Mouse (Mus musculus): ENCODE measurements at regions not wholly inside any gene's neighbourhood (a gene's known extent, or its start where the extent isn't known, plus 50 kb on each side); places are given as distances from the start of the nearest gene placed in this dataset.
A peak's percentile ranks its signal among the peaks of the same experiment; 100 is the strongest.

DNA sequence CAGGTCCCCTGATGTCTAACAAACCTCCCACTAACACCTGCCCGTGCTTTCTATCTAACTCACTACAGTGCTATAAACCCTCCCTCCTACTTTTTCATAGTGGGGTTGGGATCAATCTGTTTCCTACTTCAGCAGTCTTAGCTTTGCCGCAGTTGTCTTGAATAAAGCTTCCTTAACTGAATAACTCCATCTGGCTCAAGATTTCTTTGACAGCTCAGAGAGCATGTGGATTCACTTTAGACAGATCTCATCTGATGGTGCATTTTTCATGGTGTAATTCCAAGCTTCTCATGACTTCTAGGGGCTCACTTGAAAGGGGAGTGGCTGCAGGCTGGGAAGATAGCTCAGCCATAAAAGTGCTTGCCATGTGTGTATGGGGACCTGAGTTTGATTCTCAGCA is 313.2 kb upstream of the Dpyd start:
- Histone ChIP-seq H3K4me1 (ENCODE audit: control insufficient read depth, insufficient read depth, low read length) (no peaks in the 10 kb centered on the region), H3K9ac (ENCODE audit: low read depth, low read length) (no peak overlapping the region), H3K36me3 (ENCODE audit: control insufficient read depth, insufficient read depth, low read length) (no peaks in the 10 kb centered on the region), H3K4me3 (ENCODE audit: low read depth, low read length) (no peak overlapping the region), H3K9me3 (ENCODE audit: control insufficient read depth, low read length) (no peaks in the 10 kb centered on the region), H3K27ac (replicated peaks; ENCODE audit: low read depth, low read length) (no peak overlapping the region), H3K27me3 (replicated peaks; ENCODE audit: control insufficient read depth, insufficient read depth, low read length) (no peaks in the 10 kb centered on the region), H3K4me2 (ENCODE audit: low read depth, low read length) (no peak overlapping the region)
- DNase-seq (ENCODE audit: low spot score) (peak; percentile 23), ATAC-seq (ENCODE audit: low read depth) (no peak)
- 44% methylated on average over 2 of the region's 2 CpGs for WGBS

DNA sequence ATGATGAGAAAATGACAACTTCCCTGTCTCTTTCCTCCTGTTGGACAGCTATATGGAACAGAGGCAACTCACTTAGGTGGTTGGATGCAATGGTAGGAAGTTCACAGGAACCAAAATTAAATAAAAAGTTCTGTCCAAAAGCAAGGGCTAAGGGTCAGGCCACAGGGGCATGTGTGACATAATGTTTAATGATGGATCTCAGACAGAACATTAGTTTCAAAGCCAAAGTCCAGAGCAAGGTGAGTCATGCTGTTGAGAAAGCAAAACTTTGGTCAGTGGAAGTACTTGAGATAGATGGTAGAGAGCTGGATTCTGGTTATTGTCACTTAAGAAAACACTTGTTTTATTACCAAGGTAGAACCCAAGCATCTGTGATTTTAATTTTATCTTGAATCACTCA is 286.0 kb upstream of the Dpyd start:
- H3K9ac ChIP-seq (ENCODE audit: low read depth, low read length), result no peak overlapping the region
- DNase-seq (ENCODE audit: low spot score) (no peak), ATAC-seq (ENCODE audit: low read depth) (no peak)
- no peaks in the 10 kb centered on the region for H3K9me3 ChIP-seq (ENCODE audit: control insufficient read depth, low read length)
- H3K4me3 ChIP-seq (ENCODE audit: low read depth, low read length), result no peak overlapping the region
- no peak overlapping the region for H3K27ac ChIP-seq (replicated peaks; ENCODE audit: low read depth, low read length)
- no peak overlapping the region for H3K4me2 ChIP-seq (ENCODE audit: low read depth, low read length)
- H3K4me1 ChIP-seq (ENCODE audit: control insufficient read depth, insufficient read depth, low read length), result no peaks in the 10 kb centered on the region
- no peaks in the 10 kb centered on the region for H3K36me3 ChIP-seq (ENCODE audit: control insufficient read depth, insufficient read depth, low read length)
- no peaks in the 10 kb centered on the region for H3K27me3 ChIP-seq (replicated peaks; ENCODE audit: control insufficient read depth, insufficient read depth, low read length)

DNA sequence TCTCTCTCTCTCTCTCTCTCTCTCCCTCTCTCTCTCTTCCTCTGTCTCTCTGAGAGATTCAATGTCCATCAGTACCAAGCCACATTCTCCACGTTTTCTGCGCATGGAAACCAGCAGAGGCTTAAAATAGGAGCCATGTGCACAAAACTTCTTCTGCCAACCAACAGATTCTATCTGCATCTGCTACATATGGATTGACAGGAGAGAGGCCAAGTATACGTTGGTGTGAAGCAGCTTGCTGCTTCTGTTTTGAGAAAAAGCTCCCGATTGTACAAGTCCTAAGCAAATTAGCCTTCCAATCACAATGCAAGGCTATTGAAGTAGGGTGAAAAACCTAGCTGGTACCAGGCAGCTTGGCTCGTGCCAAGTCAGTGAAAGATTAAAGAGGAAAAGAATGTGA is 283.7 kb upstream of the Dpyd start:
- no peaks in the 10 kb centered on the region for H3K4me1 ChIP-seq (ENCODE audit: control insufficient read depth, insufficient read depth, low read length)
- H3K27me3 ChIP-seq (replicated peaks; ENCODE audit: control insufficient read depth, insufficient read depth, low read length), result no peaks in the 10 kb centered on the region
- DNase-seq (ENCODE audit: low spot score) (no peak), ATAC-seq (ENCODE audit: low read depth) (no peak)
- no peaks in the 10 kb centered on the region for H3K9me3 ChIP-seq (ENCODE audit: control insufficient read depth, low read length)
- H3K36me3 ChIP-seq (ENCODE audit: control insufficient read depth, insufficient read depth, low read length), result no peaks in the 10 kb centered on the region
- H3K9ac ChIP-seq (ENCODE audit: low read depth, low read length), result no peak overlapping the region
- no peak overlapping the region for H3K4me3 ChIP-seq (ENCODE audit: low read depth, low read length)
- H3K4me2 ChIP-seq (ENCODE audit: low read depth, low read length), result no peak overlapping the region
- no peak overlapping the region for H3K27ac ChIP-seq (replicated peaks; ENCODE audit: low read depth, low read length)
- WGBS, result 65% methylated on average over 5 of the region's 5 CpGs

DNA sequence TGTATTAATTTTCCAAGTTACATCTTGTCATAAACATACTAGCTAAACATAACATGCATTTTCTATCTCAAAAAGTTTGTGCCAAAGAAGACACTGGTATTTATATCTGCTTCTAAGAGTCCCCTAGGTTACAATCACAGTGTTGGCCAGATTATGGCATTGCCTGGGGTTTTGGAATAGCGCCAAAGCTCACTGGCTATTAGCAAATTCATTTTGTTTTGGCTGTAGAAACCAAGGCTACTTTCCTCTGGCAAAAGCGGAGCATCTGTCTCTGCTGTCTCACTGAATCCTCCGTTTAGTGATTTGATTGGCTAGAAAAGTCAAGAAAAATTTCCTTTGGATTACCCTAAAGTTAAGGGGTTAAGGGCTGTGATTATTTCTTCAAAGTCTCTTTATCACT is 275.0 kb upstream of the Dpyd start:
- no peak for ATAC-seq (ENCODE audit: low read depth)
- H3K27ac ChIP-seq (replicated peaks; ENCODE audit: low read depth, low read length), result no peak overlapping the region
- no peak overlapping the region for H3K4me2 ChIP-seq (ENCODE audit: low read depth, low read length)

DNA sequence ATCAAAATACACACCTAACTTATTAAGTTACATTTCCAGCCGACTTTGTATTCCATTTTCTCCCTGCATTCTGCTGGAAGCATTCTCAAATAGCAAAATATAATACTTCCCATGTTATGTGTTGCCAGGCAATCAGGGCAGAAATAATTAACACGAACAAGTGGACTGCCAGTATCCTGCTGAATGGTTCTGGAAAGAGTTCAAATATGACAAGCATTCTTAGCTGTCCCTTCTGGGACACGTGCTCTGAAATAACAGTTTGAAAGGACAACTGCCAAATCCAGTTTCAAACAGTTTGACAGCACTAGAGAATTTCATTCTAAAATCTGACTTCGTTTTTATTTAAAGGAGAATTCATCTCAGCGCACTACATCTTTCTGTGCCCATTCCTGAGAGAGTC is 236.8 kb upstream of the Dpyd start:
- H3K27me3 ChIP-seq (replicated peaks; ENCODE audit: control insufficient read depth, insufficient read depth, low read length), result no peaks in the 10 kb centered on the region
- no peak for ATAC-seq (ENCODE audit: low read depth)
- no peak overlapping the region for H3K9ac ChIP-seq (ENCODE audit: low read depth, low read length)
- no peaks in the 10 kb centered on the region; the same call in 1 of the 2 replicates for H3K4me1 ChIP-seq (ENCODE audit: control insufficient read depth, insufficient read depth, low read length)
- DNase-seq (ENCODE audit: low spot score), result peak; percentile 56
- no peaks in the 10 kb centered on the region for H3K36me3 ChIP-seq (ENCODE audit: control insufficient read depth, insufficient read depth, low read length)
- no peak overlapping the region for H3K4me3 ChIP-seq (ENCODE audit: low read depth, low read length)
- H3K27ac ChIP-seq (replicated peaks; ENCODE audit: low read depth, low read length), result no peak overlapping the region
- H3K9me3 ChIP-seq (ENCODE audit: control insufficient read depth, low read length), result no peaks in the 10 kb centered on the region
- H3K4me2 ChIP-seq (ENCODE audit: low read depth, low read length), result no peak overlapping the region
- 46% methylated on average over 5 of the region's 5 CpGs for WGBS

More for the DNA sequence above, 275.0 kb upstream of the Dpyd start:
- Histone ChIP-seq H3K27me3 (replicated peaks; ENCODE audit: control insufficient read depth, insufficient read depth, low read length) (no peaks in the 10 kb centered on the region), H3K9me3 (ENCODE audit: control insufficient read depth, low read length) (no peaks in the 10 kb centered on the region), H3K4me3 (ENCODE audit: low read depth, low read length) (no peak overlapping the region), H3K9ac (ENCODE audit: low read depth, low read length) (no peak overlapping the region), H3K4me1 (ENCODE audit: control insufficient read depth, insufficient read depth, low read length) (no peaks in the 10 kb centered on the region), H3K36me3 (ENCODE audit: control insufficient read depth, insufficient read depth, low read length) (no peaks in the 10 kb centered on the region)
- peak; percentile 15 for DNase-seq (ENCODE audit: low spot score)
- 56% methylated on average over 3 of the region's 3 CpGs for WGBS

DNA sequence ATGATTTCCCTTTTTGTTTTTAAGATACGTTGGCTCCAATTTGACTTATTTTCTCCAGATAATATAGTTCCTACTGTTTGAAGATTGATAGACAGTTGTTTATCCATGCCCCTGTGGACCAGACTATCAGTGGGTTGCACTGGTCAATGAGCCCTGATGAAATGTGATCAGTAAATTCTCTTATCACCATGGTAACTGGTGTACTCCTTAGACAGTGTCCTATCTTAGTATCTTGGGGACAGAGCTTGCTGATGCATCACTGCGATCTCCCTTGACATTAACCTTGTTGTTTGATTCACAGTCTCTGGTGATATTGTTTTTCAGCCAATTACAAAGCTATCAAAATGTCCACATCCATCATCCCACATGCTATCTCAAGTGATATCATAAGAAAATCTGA is 233.7 kb upstream of the Dpyd start:
- Histone ChIP-seq H3K27me3 (replicated peaks; ENCODE audit: control insufficient read depth, insufficient read depth, low read length) (no peaks in the 10 kb centered on the region), H3K4me3 (ENCODE audit: low read depth, low read length) (no peak overlapping the region), H3K9ac (ENCODE audit: low read depth, low read length) (no peak overlapping the region), H3K4me1 (ENCODE audit: control insufficient read depth, insufficient read depth, low read length) (no peaks in the 10 kb centered on the region; the same call in none of the 2 replicates), H3K4me2 (ENCODE audit: low read depth, low read length) (no peak overlapping the region), H3K27ac (replicated peaks; ENCODE audit: low read depth, low read length) (no peak overlapping the region), H3K36me3 (ENCODE audit: control insufficient read depth, insufficient read depth, low read length) (no peaks in the 10 kb centered on the region), H3K9me3 (ENCODE audit: control insufficient read depth, low read length) (no peaks in the 10 kb centered on the region)
- 91% methylated on average over 2 of the region's 2 CpGs for WGBS
- ATAC-seq (ENCODE audit: low read depth) (no peak), DNase-seq (ENCODE audit: low spot score) (no peak)

DNA sequence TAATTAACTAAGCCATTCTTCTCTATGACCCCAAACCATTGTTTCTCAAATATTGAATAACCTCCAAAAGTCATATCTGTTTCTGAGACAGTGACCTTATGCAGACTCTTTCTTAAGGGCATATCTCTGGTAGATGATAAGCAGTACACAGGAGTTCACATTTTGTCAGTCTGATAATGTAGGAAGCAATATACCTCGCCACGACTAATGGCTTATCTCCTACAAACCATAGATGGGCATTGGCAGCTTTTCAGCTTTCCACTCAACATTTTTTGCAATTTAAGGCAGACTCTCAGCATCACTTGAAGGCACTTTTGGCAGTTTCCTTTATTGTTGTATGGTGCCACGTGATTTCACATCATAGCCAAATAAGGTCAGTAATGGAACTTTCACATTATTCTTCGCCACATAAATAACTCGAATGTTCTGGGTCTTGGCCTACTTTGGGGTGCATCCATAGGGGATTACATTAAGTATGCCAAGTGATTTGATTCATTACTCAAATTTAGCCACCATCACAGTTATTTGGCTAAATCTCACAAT is 232.7 kb upstream of the Dpyd start:
- H3K4me2 ChIP-seq (ENCODE audit: low read depth, low read length), result no peak overlapping the region
- H3K27ac ChIP-seq (replicated peaks; ENCODE audit: low read depth, low read length), result no peak overlapping the region
- no peaks in the 10 kb centered on the region for H3K9me3 ChIP-seq (ENCODE audit: control insufficient read depth, low read length)
- no peaks in the 10 kb centered on the region for H3K36me3 ChIP-seq (ENCODE audit: control insufficient read depth, insufficient read depth, low read length)
- WGBS, result 85% methylated on average over 5 of the region's 5 CpGs
- DNase-seq (ENCODE audit: low spot score), result no peak
- H3K27me3 ChIP-seq (replicated peaks; ENCODE audit: control insufficient read depth, insufficient read depth, low read length), result no peaks in the 10 kb centered on the region
- H3K4me1 ChIP-seq (ENCODE audit: control insufficient read depth, insufficient read depth, low read length), result no peaks in the 10 kb centered on the region; the same call in none of the 2 replicates
- no peak overlapping the region for H3K9ac ChIP-seq (ENCODE audit: low read depth, low read length)
- no peak overlapping the region for H3K4me3 ChIP-seq (ENCODE audit: low read depth, low read length)
- ATAC-seq (ENCODE audit: low read depth), result no peak

DNA sequence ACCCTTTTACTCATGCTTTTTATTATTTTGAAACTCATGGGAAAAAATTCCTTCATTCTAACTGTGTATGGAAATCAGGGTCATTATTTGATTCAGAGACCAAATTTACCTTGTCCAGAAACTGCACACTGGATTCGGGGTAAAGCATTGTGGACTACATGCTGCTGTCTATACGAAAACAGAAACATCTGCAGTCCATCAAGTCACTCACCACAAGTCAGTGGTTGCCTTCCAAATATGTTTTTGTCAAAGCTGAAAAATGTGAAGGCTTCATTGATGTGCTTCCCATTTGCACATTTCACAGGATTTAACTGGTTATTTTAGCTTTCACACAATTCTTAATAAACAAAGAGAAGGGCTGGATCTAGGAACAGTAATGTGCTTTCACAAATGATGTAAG is 230.4 kb upstream of the Dpyd start:
- Histone ChIP-seq H3K9ac (ENCODE audit: low read depth, low read length) (no peak overlapping the region), H3K4me3 (ENCODE audit: low read depth, low read length) (no peak overlapping the region), H3K4me1 (ENCODE audit: control insufficient read depth, insufficient read depth, low read length) (no peaks in the 10 kb centered on the region; the same call in 1 of the 2 replicates), H3K9me3 (ENCODE audit: control insufficient read depth, low read length) (no peaks in the 10 kb centered on the region), H3K27ac (replicated peaks; ENCODE audit: low read depth, low read length) (no peak overlapping the region), H3K4me2 (ENCODE audit: low read depth, low read length) (no peak overlapping the region), H3K36me3 (ENCODE audit: control insufficient read depth, insufficient read depth, low read length) (no peaks in the 10 kb centered on the region), H3K27me3 (replicated peaks; ENCODE audit: control insufficient read depth, insufficient read depth, low read length) (no peaks in the 10 kb centered on the region)
- DNase-seq (ENCODE audit: low spot score), result peak; percentile 73
- WGBS, result 24% methylated on average over 2 of the region's 2 CpGs
- ATAC-seq (ENCODE audit: low read depth), result no peak

DNA sequence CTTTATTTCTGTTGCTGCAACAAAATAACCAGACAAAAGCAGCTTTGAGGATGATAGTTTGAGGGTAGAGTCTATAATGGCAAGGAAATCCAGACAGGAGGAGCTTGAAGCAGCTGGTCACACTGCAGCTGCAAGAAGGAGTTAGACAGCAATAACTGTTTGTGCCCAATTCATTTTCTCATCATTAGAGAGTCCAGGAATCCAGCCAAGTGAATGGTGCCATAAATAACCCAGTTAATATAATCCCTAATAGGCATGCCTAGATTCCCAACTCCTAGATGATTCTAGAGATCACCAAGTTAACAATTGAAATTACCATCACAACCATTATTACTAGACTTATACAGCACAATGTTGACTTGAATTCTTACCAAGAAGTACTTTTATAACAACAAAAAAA is 223.2 kb upstream of the Dpyd start:
- Histone ChIP-seq H3K27ac (replicated peaks; ENCODE audit: low read depth, low read length) (no peak overlapping the region), H3K4me1 (ENCODE audit: control insufficient read depth, insufficient read depth, low read length) (no peaks in the 10 kb centered on the region), H3K9me3 (ENCODE audit: control insufficient read depth, low read length) (no peaks in the 10 kb centered on the region), H3K4me3 (ENCODE audit: low read depth, low read length) (no peak overlapping the region), H3K9ac (ENCODE audit: low read depth, low read length) (no peak overlapping the region), H3K4me2 (ENCODE audit: low read depth, low read length) (no peak overlapping the region), H3K27me3 (replicated peaks; ENCODE audit: control insufficient read depth, insufficient read depth, low read length) (no peaks in the 10 kb centered on the region), H3K36me3 (ENCODE audit: control insufficient read depth, insufficient read depth, low read length) (no peaks in the 10 kb centered on the region)
- ATAC-seq (ENCODE audit: low read depth) (no peak), DNase-seq (ENCODE audit: low spot score) (no peak)

All from embryonic facial prominence, embryonic 14.5 days (tissue).